Mouse (Mus musculus): ENCODE measurements around the gene Ankrd34a.

GRCm38 (mm10) chr3:96603311-96603710 lies 6.9 kb downstream of the Ankrd34a start:
- TF ChIP-seq CTCF (conservative IDR thresholded peaks at IDR 0.05; ENCODE audit: insufficient read depth, insufficient read length, low read depth, low read length): no peak
- no peak for TF ChIP-seq POLR2A (IDR thresholded peaks at IDR 0.05; ENCODE audit: low read depth, low read length)
